Mouse (Mus musculus) bone marrow macrophage, adult 2 months (primary cell): ENCODE results near the gene Vill. TPM values are rescaled to one million over a fixed set of nuclear protein-coding genes. Genes with fewer than 3 reads are reported as not detected.

Source experiments
- H3K27ac ChIP-seq: 2 replicates; pipeline ENCODE4 v1.5.1; 2012; ENCODE audit warnings: low read depth, low read length; ENCODE audit not compliant: insufficient read depth
- H3K4me1 ChIP-seq: 2 replicates; pipeline ENCODE4 v1.6.1; 2012; ENCODE audit warnings: low read length; ENCODE audit not compliant: control insufficient read depth, insufficient read depth
- H3K4me3 ChIP-seq: 2 replicates; pipeline ENCODE4 v1.5.1; 2012; ENCODE audit warnings: mild to moderate bottlenecking, low read length, moderate library complexity; ENCODE audit not compliant: insufficient read depth
- CTCF ChIP-seq: IDR thresholded peaks from 2 replicates; pipeline ENCODE4 v1.5.1; 2012; ENCODE audit warnings: low read depth, mild to moderate bottlenecking, low read length, moderate library complexity
- POLR2A ChIP-seq: IDR thresholded peaks from 2 replicates; pipeline ENCODE4 v1.6.1; 2012; ENCODE audit warnings: mild to moderate bottlenecking, low read depth, low read length, borderline replicate concordance
- polyA plus RNA-seq: library from polyadenylated mRNA; stranded (reverse); fragments of >200 nt; gene quantifications from 2 replicates; pipeline ENCODE4 v1.2.4, GENCODE M21; 2012; ENCODE audit not compliant: missing spikeins, insufficient read depth, insufficient read length

The Vill gene
- polyA plus RNA-seq, 1 experiment, result 43.1 TPM

- TF ChIP-seq CTCF (no peak), POLR2A (no peak)
- H3K4me3 ChIP-seq, result no peak overlapping the region
- no peak overlapping the region for H3K27ac ChIP-seq
- H3K4me1 ChIP-seq, result peaks cover 11% of the 10 kb centered on the region
Measured at GRCm38 (mm10) chr9:119080040-119080675, 27.6 kb downstream of the Vill start.

DNA sequence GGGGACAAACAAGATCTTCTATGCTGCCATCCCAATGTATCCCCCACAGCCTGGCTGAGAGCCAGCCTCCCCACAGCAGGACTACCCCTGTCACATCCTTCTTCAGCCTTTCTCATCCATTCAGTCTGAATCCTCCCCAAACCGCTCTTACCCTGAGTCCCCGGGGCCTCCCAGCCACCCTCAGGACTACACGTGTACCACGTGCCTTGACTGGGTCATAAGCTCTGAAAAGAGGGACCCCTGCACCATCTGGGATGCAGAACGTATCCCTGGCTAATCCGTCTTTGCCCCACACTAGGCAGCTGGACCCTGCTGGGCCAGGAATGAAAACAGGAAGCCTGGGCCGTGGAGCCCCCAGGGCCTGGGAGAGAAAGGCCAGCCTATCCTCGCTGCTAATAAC lies 29.5 kb downstream of the Vill start:
- TF ChIP-seq CTCF, result no peak
- no peak for TF ChIP-seq POLR2A
- H3K4me1 ChIP-seq, result no peaks in the 10 kb centered on the region
- H3K4me3 ChIP-seq, result no peak overlapping the region
- H3K27ac ChIP-seq, result no peak overlapping the region

GRCm38 (mm10) chr9:119082656-119083430 lies 30.3 kb downstream of the Vill start:
- Histone ChIP-seq H3K4me3 (no peak overlapping the region), H3K27ac (no peak overlapping the region), H3K4me1 (peaks cover 1% of the 10 kb centered on the region; the same call in 1 of the 2 replicates)
- TF ChIP-seq CTCF (no peak), POLR2A (no peak)

DNA sequence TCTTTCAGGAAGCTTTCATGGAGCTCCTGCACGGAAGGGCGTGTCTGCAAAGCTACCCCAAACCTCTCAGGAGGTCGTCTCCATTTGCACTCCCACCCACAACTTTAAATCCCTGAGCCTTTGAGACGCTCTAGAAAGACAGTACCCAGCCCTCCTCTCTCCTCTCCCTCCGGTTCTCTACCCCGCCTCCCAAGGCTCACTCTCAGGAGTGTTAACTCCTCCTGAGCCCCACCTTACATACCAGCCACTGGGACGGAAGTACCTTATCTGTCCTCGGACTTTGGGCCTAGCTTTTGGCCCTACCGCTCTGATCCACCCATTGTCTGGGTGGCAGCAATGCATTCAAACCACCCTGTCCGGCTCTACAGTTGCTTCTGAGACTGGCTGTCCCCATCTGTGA lies 31.4 kb downstream of the Vill start:
- TF ChIP-seq POLR2A, result no peak
- TF ChIP-seq CTCF, result no peak
- Histone ChIP-seq H3K4me3 (no peak overlapping the region), H3K4me1 (peaks cover 2% of the 10 kb centered on the region; the same call in 1 of the 2 replicates), H3K27ac (no peak overlapping the region)

GRCm38 (mm10) chr9:119086451-119086850 lies 33.9 kb downstream of the Vill start:
- Histone ChIP-seq H3K4me3 (no peak overlapping the region), H3K4me1 (peaks cover 2% of the 10 kb centered on the region; the same call in 1 of the 2 replicates), H3K27ac (no peak overlapping the region)
- no peak for TF ChIP-seq CTCF
- TF ChIP-seq POLR2A, result no peak

DNA sequence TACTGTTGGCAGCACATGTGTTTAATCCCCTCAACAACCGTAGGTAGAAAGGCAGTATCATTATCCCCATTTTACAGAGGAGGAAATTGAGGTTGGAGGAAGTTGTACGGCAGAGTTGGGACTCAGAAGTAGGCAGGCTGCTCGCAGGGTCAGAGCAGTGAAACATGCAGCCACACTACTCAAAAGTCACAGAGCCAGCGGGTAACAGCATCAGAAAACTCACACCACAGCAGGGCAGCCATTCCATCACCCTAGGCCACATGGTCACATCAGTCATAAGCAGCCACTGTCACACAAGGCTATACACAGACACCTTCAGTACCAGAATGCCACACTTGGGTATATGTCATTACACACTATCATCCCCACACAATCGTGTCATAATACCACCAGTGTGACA lies 34.7 kb downstream of the Vill start:
- Histone ChIP-seq H3K4me3 (no peak overlapping the region), H3K27ac (no peak overlapping the region), H3K4me1 (peaks cover 2% of the 10 kb centered on the region; the same call in 1 of the 2 replicates)
- no peak for TF ChIP-seq POLR2A
- TF ChIP-seq CTCF, result no peak

GRCm38 (mm10) chr9:119088148-119088801 lies 35.7 kb downstream of the Vill start:
- TF ChIP-seq CTCF (no peak), POLR2A (no peak; the same call in 1 of the 2 replicates)
- H3K4me3 ChIP-seq, result peak overlapping the region; percentile 55
- peak overlapping the region; percentile 23; the same call in 1 of the 2 replicates for H3K27ac ChIP-seq
- H3K4me1 ChIP-seq, result peaks cover 2% of the 10 kb centered on the region; the same call in 1 of the 2 replicates

DNA sequence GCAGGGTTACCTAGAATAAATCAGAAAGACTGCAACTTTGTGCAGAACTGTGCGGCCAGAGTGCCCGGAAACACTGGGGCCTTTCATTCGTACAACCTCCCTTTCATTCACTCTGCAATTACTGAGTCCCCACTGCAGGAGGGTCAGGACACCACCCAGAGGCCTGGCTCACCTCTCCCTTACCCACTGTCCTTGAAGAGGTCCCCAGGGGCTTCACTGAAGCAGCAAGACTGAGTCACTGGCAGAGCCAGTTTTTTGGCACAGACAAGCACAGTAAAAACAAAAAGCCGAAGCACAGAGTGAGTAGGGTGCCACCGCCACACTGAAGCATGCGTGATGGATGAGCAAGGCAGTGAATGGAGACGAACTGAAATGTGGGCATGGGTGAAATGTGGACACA lies 36.9 kb downstream of the Vill start:
- TF ChIP-seq CTCF, result no peak
- no peak for TF ChIP-seq POLR2A
- Histone ChIP-seq H3K4me3 (no peak overlapping the region), H3K27ac (no peak overlapping the region), H3K4me1 (peaks cover 2% of the 10 kb centered on the region; the same call in 1 of the 2 replicates)

GRCm38 (mm10) chr9:119090462-119090861 lies 37.9 kb downstream of the Vill start:
- H3K4me1 ChIP-seq, result peaks cover 2% of the 10 kb centered on the region; the same call in 1 of the 2 replicates
- H3K4me3 ChIP-seq, result no peak overlapping the region
- TF ChIP-seq CTCF (no peak), POLR2A (no peak)
- H3K27ac ChIP-seq, result no peak overlapping the region
